Mouse (Mus musculus) left cerebral cortex, adult 2 months (tissue): ENCODE measurements around the gene Strip2. TPM values are rescaled to one million over a fixed set of nuclear protein-coding genes. Genes with fewer than 3 reads are reported as not detected.
A peak's percentile ranks its signal among the peaks of the same experiment; 100 is the strongest.

Experiments
- DNase-seq, 2 experiments: peaks; one replicate each; pipeline ENCODE4 v3.0.0; 2021 to 2022; ENCODE audit warnings: low spot score in 2 of 2, mixed read lengths in 1 of 2; ENCODE audit errors: extremely low spot score in 1 of 2
- H3K27ac ChIP-seq: fragments of 200-600 bp; 2 replicates; pipeline ENCODE4 v1.8.1; 2022
- H3K4me3 ChIP-seq: fragments of 200-600 bp; 2 replicates; pipeline ENCODE4 v1.8.1; 2022
- CTCF ChIP-seq: fragments of 200-600 bp; IDR thresholded peaks from 2 replicates; pipeline ENCODE4 v1.8.1; 2022; ENCODE audit warnings: antibody characterized with exemption, mild to moderate bottlenecking, moderate library complexity
- intact Hi-C: fragments of 180-260 bp; cut with DNase I; formaldehyde crosslinking; loops from one replicate; pipeline ENCODE4 v1.15.1; 2025
- total RNA-seq, 2 experiments: library from RNA; stranded (reverse); gene quantifications; 2 replicates each; pipeline ENCODE4 v1.2.3; 2021

Gene Strip2
- total RNA-seq, 2 experiments from 2014 or later: 17.0 to 24.1 TPM

- Histone ChIP-seq H3K27ac (no peak overlapping the region), H3K4me3 (no peak overlapping the region)
- intact Hi-C loops: no loop called here
- no peak for TF ChIP-seq CTCF
- DNase-seq: no peak
Observed at GRCm38 (mm10) chr6:29902256-29902655, 14.6 kb upstream of the Strip2 start.

GRCm38 (mm10) chr6:29903343-29903914 lies 13.4 kb upstream of the Strip2 start:
- no peak overlapping the region for H3K27ac ChIP-seq
- TF ChIP-seq CTCF: no peak
- no peak for DNase-seq
- intact Hi-C loops: no loop called here
- no peak overlapping the region for H3K4me3 ChIP-seq

GRCm38 (mm10) chr6:29904281-29904680 lies 12.5 kb upstream of the Strip2 start:
- intact Hi-C loops: no loop called here
- TF ChIP-seq CTCF: no peak
- Histone ChIP-seq H3K4me3 (no peak overlapping the region), H3K27ac (no peak overlapping the region)
- DNase-seq: no peak

GRCm38 (mm10) chr6:29910631-29911030 lies 6.2 kb upstream of the Strip2 start:
- intact Hi-C loops: no loop called here
- no peak for TF ChIP-seq CTCF
- no peak overlapping the region for H3K4me3 ChIP-seq
- H3K27ac ChIP-seq: no peak overlapping the region
- no peak for DNase-seq

GRCm38 (mm10) chr6:29913673-29914072 lies 3.1 kb upstream of the Strip2 start:
- no peak overlapping the region for H3K27ac ChIP-seq
- no peak for DNase-seq
- H3K4me3 ChIP-seq: no peak overlapping the region
- intact Hi-C loops: no loop called here
- peak; percentile 41 for TF ChIP-seq CTCF

GRCm38 (mm10) chr6:29914136-29914535 lies 2.7 kb upstream of the Strip2 start:
- DNase-seq: no peak
- Histone ChIP-seq H3K27ac (no peak overlapping the region), H3K4me3 (no peak overlapping the region)
- TF ChIP-seq CTCF: no peak
- intact Hi-C loops: no loop called here

GRCm38 (mm10) chr6:29915836-29916235 lies 976 bp upstream of the Strip2 start:
- Histone ChIP-seq H3K4me3 (no peak overlapping the region), H3K27ac (no peak overlapping the region)
- DNase-seq: no peak
- TF ChIP-seq CTCF: no peak
- intact Hi-C loops: loop anchor here (5.0 kb wide), 2 partner anchors 131 to 166 kb away; partner anchors contain the start of gene Nrf1

GRCm38 (mm10) chr6:29917383-29917720 lies 540 bp downstream of the Strip2 start:
- intact Hi-C loops: loop anchor here (5.0 kb wide), 2 partner anchors 130 to 165 kb away; partner anchors contain the start of gene Nrf1
- DNase-seq: no peak
- TF ChIP-seq CTCF: no peak
- H3K4me3 ChIP-seq: peak overlapping the region; percentile 90
- no peak overlapping the region for H3K27ac ChIP-seq

- TF ChIP-seq CTCF: no peak
- no peak for DNase-seq
- no peak overlapping the region; the same call in 1 of the 2 replicates for H3K4me3 ChIP-seq
- H3K27ac ChIP-seq: no peak overlapping the region
- intact Hi-C loops: loop anchor here (5.0 kb wide), 2 partner anchors 129 to 164 kb away; partner anchors contain the start of gene Nrf1
Observed at GRCm38 (mm10) chr6:29917947-29918346, 1.1 kb downstream of the Strip2 start.

GRCm38 (mm10) chr6:29923501-29923900 lies 6.7 kb downstream of the Strip2 start:
- intact Hi-C loops: no loop called here
- Histone ChIP-seq H3K4me3 (no peak overlapping the region), H3K27ac (no peak overlapping the region)
- DNase-seq: no peak
- no peak for TF ChIP-seq CTCF

GRCm38 (mm10) chr6:29925594-29926219 lies 8.9 kb downstream of the Strip2 start:
- intact Hi-C loops: no loop called here
- H3K4me3 ChIP-seq: no peak overlapping the region
- no peak for TF ChIP-seq CTCF
- DNase-seq: no peak
- H3K27ac ChIP-seq: no peak overlapping the region

GRCm38 (mm10) chr6:29930087-29930486 lies 13.3 kb downstream of the Strip2 start:
- Histone ChIP-seq H3K4me3 (no peak overlapping the region), H3K27ac (no peak overlapping the region)
- intact Hi-C loops: loop anchor here (2.0 kb wide), 1 partner anchor 31 kb away; no protein-coding TSS in a partner anchor
- TF ChIP-seq CTCF: no peak
- no peak for DNase-seq

GRCm38 (mm10) chr6:29930665-29931064 lies 13.9 kb downstream of the Strip2 start:
- TF ChIP-seq CTCF: no peak
- Histone ChIP-seq H3K4me3 (no peak overlapping the region), H3K27ac (peak overlapping the region; percentile 44; the same call in 1 of the 2 replicates)
- intact Hi-C loops: loop anchor here (2.0 kb wide), 1 partner anchor 30 kb away; no protein-coding TSS in a partner anchor
- DNase-seq: peak; percentile 22 to 23
